Mouse (Mus musculus) frontal cortex, postnatal 25 days (tissue): ENCODE measurements around the gene Zfp239.

ENCODE experiments used
- DNase-seq, 2 experiments: peaks; one replicate each; pipeline ENCODE4 v3.0.0; 2022; ENCODE audit warnings: low spot score in 2 of 2

The Zfp239 gene

GRCm38 (mm10) chr6:117906590-117907271 lies 44.8 kb downstream of the Zfp239 start:
- peak; percentile 91 to 95 for DNase-seq

DNA sequence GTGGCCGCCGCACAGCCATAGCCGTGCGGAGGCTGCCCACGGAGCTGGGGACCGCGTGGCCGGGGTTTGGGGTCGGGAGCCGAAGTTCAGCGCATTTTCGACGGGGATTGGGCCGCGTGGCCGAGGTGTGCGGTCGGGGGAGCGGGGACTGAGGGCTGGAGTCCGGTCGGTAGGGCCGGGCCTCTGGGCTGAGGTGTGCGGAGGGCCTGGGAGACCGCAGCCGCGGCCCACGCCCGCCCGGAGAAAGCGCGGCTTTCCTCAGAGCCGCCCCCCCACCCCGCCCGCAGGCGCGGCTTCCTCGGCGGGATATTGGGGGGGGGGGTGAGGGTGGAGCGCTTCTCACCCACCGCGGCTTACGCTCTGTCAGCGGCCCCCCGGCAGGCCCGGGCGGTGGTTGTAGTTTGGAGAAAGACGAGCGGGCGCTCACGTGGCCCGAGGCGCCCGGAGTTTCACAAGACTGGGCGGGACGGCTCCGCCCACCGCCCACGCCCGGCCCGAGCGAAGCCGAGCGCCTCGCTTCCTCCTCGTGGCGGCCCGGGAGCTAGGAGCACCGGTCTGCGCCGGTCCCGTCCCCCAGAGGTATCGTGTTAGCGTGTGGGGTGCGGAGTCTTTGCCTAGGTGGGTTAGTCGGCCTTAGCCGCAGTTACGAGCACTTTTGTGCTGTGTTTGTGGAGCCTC lies 45.5 kb downstream of the Zfp239 start:
- DNase-seq = peak; percentile 29 to 43

GRCm38 (mm10) chr6:117907979-117908355 lies 46.1 kb downstream of the Zfp239 start:
- DNase-seq = no peak

GRCm38 (mm10) chr6:117908424-117908900 lies 46.6 kb downstream of the Zfp239 start:
- no peak for DNase-seq

DNA sequence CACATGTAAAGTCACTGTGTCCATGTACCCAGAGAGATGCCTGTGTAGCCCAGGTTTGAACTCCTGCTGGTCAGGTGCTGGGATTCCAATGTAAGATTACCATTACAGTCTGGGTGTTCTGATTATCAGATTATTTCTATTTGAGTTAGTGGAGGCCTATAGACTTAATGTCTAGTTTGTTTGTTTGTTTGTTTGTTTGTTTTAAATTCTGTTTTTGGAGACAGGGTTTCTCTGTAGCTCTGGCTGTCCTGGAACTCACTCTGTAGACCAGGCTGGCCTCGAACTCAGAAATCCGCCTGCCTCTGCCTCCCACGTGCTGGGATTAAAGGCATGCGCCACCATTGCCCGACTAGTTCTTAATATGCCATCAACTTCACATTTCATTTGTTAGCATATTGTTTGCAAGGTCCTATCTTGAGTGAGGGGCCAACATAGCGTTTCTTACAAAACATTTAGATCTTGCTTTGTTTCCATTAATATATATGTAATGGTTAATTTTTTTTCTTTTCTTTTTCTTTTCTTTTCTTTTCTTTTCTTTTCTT lies 48.3 kb downstream of the Zfp239 start:
- DNase-seq = no peak

- DNase-seq = no peak
Observed at GRCm38 (mm10) chr6:117914541-117914940, 52.6 kb downstream of the Zfp239 start.

DNA sequence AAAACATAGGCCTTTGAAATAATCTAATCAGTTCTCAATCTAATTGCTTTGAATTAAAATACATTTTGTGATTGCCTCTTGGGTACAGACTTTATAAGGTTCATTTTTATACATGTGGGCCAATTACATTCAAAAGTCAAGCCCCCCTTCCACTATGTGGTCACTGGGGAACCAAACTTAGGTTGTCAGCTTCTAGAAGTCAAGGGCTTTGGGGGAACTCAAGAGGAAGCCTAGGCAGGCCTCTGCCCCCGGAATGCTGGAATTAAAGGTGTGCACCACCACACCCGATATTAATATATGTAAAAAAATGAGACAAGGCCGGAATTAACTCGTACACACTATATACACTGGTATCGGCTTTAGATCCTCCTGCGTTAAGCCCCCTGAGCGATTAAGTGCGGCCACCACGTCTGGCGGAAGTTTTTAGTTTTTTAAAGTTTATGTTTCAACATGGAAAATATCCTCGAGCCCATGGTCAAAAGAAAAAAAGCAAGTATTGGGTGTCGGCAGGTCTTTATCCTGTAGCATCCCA lies 54.4 kb downstream of the Zfp239 start:
- DNase-seq = no peak

- DNase-seq = peak; percentile 34 to 41
Observed at GRCm38 (mm10) chr6:117916737-117917426, 55.0 kb downstream of the Zfp239 start.

GRCm38 (mm10) chr6:117917576-117917975 lies 55.7 kb downstream of the Zfp239 start:
- DNase-seq = no peak

GRCm38 (mm10) chr6:117918043-117918442 lies 56.1 kb downstream of the Zfp239 start:
- no peak for DNase-seq

GRCm38 (mm10) chr6:117920659-117921640 lies 59.0 kb downstream of the Zfp239 start:
- no peak for DNase-seq

DNA sequence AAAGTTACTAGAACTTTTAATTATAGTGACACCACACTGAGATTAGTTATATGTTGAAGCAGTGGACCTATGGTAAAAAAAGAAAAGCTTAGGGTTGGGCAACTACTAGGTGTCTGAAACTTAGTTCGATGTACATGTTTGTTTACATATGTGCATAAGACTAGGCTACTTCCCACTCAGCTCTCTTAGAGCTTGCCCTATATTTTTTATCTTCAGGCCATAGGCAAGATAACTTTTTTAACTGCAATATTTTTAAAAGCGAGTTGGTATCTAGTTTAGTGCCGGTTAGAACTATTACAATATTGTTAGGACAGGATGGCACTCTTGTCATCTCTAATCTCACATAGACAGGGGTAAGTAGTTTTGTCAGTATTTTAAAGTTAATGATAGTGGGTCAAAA lies 60.1 kb downstream of the Zfp239 start:
- DNase-seq = no peak
